ENCODE assay signal across 14 mouse cellular contexts in genomic region chr7:144905514-144905913, GRCm38 (mm10). TPM values are rescaled to one million over a fixed set of nuclear protein-coding genes. Genes with fewer than 3 reads are reported as not detected.
"Had no signal": no experiment of that assay in that cellular context is flagged by ENCODE, and none has a peak within 500 bp of the region (broad histone marks: within the 10 kb centered on the region; RNA-seq: fewer than 3 reads in every experiment).

No protein-coding gene starts in this region.

RNA-seq across cellular contexts. Expression of gene Fgf15, which starts 9.2 kb away (rescaled TPM):
- total RNA-seq: layer of hippocampus, adult 18-20 months; layer of hippocampus, postnatal 10 days; left cerebral cortex, postnatal 10 days; liver, adult 2 months had no signal
- polyA plus RNA-seq: liver, adult 2 months; liver, embryonic 15.5 days; lung, embryonic 15.5 days; urinary bladder, adult 2 months had no signal

RNA-seq across cellular contexts. Expression of gene Fgf4, which starts 58.3 kb away (rescaled TPM):
- total RNA-seq: layer of hippocampus, adult 18-20 months; layer of hippocampus, postnatal 10 days; left cerebral cortex, postnatal 10 days; left cerebral cortex, postnatal 4 days; liver, adult 2 months; megakaryocyte-erythroid progenitor cell, adult 5-6 weeks had no signal
- polyA plus RNA-seq: kidney, embryonic 16.5 days; liver, adult 2 months; liver, embryonic 15.5 days; lung, embryonic 15.5 days; midbrain, embryonic 12.5 days; midbrain, embryonic 16.5 days; neural tube, embryonic 14.5 days; small intestine, adult 2 months; urinary bladder, adult 2 months had no signal
